Mouse (Mus musculus) megakaryocyte, embryonic 14.5 days (primary cell): Measurements from ENCODE around the gene Pcsk5.

ENCODE experiments used
- FLI1 ChIP-seq: IDR thresholded peaks from 2 replicates; pipeline ENCODE4 v1.6.1; 2012; ENCODE audit warnings: low read length, inconsistent platforms, mixed read lengths
- GATA1 ChIP-seq: IDR thresholded peaks from 3 replicates; pipeline ENCODE4 v1.6.1; 2012; ENCODE audit warnings: mixed read lengths, low read length, inconsistent platforms, borderline replicate concordance

GRCm38 (mm10) chr19:17741465-17741864, 96.0 kb downstream of the Pcsk5 start:
- TF ChIP-seq GATA1 = no peak
- no peak for TF ChIP-seq FLI1
